Mouse (Mus musculus): ENCODE data around the gene Arhgap24.
"Not testable (repeated sequence)": the region's sequence is repeated elsewhere in the genome, so short reads cannot be mapped to it uniquely, and the experiment has no call there.

Arhgap24 gene

DNA sequence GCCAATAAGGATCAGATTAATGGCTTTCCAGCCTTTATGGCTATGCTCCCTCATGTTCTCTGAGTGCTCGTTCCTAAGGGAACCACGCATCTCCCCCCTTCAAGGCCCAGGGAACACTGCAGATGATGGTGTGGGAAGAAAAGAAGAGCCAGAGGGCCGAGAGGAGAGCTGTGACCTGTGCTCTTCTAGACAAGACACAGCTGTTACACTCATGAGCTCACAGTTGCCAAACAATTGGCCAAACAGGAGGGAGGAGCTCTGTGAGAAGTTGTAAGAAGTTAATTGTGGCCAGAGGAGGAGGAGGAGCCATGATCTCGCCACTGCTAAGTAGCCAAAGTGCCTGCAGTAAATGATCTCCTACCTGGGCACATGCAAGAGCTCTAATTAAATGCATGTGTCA, 322.5 kb downstream of the Arhgap24 start:
- DNase-seq (ENCODE audit: low spot score), result no peak

DNA sequence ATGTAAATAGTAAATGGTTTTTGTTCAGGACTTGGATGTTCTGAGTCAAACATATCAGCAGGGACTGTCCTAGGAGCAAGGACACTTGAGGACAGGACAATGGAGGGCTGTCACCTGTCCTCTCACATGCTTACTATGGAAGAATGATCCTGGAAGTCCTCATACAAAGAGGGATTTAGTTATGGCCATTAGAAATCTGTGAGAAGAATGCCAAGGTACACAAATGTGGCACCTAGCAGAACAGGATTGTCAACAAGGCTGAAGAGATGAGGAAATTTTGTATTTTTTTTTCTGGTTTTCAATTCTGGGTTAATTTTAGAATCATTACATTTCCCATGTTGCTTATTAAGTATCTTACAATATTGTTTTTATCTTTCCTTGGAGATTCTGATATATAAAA, 326.3 kb downstream of the Arhgap24 start:
- no peak for DNase-seq (ENCODE audit: low spot score)

DNA sequence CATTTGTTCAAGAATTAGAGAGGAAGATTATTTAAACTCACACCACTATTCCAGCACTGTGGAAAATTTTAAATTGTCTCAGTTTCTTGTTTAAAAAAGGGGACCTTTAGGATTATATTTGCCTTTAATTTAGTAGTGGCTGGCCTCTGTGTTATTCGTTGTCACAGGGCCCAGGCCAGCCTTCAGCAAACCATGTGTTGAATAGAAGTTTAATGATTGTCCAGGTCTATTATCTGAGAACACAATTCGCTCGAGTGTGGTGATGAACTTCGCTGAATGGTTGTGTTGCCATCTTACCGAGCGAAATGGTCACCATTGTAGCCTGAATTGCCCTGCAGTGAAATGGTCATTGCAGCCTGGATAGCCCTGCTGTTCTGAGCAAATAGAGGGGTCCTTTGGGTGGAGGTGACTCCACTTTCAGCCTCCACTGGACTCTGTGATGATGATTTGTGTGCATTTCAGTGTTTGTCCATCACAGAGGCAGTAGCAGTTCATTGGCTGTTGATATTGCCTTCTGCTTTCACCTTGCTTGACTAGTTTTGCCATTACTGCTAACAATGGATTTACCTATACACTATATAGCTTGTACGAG, 329.3 kb downstream of the Arhgap24 start:
- DNase-seq (ENCODE audit: low spot score), result no peak

DNA sequence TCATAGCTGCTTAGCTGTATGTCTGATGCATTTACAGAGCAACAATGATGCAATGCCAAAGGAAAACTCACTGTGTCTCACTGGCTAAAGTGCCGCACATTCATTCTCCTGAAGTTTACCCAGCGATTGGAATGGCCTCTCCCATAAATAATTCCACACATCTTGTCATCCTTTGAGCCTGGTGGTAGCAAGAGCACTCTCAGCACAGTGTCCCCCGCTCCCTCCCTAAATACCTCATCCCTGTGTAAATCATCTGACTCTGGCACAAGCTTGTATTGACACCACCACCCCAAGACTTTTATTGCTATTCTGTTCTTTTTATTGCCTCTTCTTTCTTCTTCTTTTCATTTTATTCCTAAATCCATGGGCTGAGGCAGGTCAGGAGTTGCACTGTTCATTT, 332.1 kb downstream of the Arhgap24 start:
- no peak for DNase-seq (ENCODE audit: low spot score)

DNA sequence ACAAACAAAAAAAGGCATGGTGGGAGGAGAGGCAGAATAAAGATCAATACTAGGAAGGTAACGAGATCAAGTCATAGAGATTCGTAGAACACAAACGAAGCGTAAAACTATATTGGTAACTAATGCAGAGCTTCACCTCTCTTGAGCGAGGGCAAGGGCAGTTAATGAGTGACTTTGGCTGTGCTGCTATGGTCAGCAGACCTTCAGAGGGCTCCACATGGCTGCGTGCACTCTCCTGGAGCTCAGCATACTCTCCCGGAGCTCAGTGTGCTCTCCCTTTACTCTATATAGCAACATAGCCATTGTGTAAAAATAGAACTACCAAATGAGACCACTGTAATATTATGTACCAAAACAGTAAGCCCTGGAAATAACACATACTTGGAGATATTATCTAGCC, 336.4 kb downstream of the Arhgap24 start:
- DNase-seq (ENCODE audit: low spot score), result no peak

DNA sequence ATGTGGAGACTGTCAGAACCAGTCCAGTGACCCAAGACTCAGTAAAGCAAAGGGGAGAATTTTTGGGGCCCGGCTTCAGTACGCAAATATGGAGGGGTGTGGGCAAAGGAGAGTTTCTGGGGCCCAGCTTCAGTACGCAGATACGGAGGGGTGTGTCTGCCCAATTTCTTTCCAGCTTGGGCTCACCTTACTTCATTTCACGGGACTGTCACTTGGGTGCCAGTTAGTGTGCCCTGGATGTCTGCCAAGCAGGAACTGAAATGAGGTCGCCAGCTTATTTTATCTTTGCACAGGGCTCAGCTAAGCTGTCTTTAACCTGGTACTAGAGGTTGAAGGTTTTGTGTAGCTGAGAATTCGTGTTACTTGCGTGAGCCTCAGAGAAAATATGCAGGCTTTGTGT, 344.3 kb downstream of the Arhgap24 start:
- no peak for DNase-seq (ENCODE audit: low spot score)

DNA sequence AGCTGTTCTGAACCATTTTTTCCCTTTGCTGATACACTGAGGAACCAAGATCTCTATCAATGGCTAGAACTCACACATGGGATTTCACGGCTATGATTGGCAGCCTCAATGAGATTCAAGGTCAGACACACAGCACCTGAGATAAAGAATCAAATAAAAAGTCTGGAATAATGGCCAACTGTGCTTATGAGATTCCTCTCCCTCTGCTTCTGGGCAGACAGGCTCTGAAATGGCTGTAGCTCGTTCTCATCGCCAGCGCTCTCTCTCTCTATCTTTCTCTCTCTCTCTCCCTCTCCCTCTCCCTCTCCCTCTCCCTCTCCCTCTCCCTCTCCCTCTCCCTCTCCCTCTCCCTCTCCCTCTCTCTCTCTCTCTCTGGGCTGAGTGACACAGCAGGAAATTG, 357.9 kb downstream of the Arhgap24 start:
- DNase-seq (ENCODE audit: low spot score), result no peak

DNA sequence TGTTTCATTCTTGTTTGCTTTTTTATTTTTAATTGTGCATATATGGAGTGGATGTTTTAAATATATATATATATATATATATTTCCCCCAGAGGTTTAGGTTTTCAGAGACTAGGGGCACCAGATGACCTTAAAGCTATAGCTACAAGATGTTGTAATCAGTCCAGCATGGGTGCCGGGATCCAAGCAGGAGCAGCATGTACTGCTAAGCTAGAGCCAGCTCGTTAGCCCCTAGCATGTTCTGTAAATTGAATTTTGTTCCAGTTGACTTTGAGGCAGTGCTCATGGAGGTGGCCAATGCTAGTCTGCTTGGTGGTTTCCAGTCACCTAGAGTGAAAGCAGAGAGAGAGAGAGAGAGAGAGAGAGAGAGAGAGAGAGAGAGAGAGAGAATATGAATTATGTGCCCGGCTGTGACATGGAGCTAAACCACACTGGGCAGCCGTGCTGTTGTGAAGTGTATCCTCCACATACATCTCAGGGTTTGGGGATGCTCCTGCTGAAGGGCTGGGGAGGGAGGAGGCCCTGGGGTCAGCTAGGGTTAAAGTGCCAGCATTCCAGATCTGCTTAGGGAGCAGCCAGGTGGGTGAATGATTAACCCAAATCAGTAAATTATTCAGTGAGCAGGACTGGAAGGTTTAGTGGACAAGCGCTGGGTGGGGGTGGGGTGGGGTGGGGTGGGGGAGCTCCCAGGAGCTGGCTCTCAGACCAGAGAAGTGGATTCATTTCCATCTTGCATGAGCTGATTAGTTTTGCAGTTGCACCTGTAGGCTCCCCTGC, 362.9 kb downstream of the Arhgap24 start:
- DNase-seq (ENCODE audit: low spot score), result no peak

DNA sequence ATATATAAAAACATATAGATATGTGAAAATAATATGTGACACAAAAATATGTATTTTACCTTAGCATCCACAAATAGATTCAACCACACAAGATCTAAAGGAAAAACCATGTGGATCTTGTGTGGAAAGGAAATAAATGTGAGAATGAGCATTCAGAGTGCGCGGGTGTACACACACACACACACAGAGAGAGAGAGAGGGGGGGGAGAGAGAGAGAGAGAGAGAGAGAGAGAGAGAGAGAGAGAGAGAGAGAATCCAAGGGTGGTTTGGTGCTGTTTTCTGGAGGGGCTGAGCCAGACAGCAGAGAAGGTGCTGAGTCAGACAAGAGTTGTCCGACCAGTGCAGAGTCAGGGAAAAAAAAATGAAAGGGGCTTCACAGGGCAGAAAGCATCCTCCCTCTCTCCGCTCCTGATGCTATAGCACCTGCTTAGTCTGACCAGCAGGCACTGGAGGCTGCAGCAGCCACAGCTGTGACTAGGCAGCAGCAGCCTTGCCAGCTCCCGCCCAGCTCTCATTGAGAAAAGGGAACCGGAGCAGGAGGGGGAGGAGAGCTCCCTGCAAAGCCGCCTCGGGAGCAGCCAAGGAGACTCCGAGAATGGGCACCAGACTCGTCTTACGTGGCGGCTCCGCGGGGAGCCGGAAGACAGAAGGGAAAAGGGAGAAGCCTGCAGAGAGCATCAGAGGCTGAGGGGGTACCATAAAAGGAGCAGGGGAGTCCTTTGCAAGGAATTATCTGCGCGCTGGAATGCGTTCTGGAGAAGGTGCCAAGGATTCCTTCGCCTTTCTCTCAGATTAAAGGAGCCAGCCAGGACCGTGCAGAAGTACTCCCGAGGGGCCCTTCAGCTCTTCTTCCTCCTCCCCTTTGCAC, 363.8 kb downstream of the Arhgap24 start:
- DNase-seq (ENCODE audit: low spot score), result peak; percentile 50

DNA sequence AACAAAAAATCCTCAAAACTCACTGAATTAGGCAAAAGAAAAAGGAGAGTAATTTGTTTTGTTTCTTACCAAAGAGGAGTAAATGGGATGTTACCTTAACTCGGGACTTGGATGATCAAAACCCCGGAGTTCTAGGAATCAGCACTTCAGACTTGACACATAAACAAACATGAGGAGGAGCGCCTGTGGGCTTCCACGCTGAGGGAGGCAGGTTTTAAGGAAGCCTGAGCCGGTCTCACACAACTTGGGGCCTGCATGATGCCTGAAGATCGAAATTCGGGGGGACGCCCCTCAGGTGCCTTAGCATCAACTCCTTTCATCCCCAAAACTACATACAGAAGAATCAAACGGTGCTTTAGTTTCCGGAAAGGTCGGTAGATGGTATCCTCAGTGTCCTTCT, 364.6 kb downstream of the Arhgap24 start:
- no peak for DNase-seq (ENCODE audit: low spot score)

DNA sequence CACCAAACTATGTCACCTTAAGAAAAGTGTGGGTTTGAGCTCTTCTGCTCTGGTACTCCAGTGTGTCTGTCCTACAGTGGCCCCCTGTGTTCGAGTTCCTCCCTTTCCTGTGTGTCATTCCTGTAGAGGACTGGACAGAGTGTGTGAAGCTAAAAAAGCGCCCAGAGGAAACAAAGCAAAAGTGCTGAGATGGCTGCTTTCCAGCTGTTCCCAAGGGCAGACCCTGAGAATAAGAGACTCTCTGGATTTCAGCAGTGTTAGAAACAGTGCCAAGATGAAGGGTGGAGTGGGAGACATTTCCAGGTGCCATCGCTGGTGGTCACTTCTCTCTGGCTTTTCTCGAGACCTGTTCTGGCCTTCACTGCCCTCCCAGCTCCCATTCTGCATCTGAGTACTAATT, 366.7 kb downstream of the Arhgap24 start:
- DNase-seq (ENCODE audit: low spot score), result no peak

DNA sequence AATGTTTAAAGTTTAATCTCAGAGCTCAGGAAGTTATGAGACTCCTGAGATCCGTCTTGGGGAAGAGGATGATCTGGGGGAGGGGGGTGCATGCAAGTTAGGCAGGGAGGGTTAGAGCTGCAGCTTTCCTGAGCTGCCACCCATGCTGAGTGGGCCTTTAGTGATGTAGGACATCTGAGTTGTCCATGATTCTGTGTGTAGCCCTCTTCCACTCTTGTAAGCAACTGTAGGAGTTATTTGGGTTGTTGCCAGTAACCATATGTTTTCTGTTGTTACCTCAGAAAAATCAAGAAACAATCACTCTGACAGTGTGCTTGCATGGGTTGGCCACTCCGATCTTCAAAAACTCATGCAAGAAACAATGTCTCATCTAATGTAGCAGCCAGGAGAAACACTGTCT, 370.6 kb downstream of the Arhgap24 start:
- DNase-seq (ENCODE audit: low spot score), result no peak

DNA sequence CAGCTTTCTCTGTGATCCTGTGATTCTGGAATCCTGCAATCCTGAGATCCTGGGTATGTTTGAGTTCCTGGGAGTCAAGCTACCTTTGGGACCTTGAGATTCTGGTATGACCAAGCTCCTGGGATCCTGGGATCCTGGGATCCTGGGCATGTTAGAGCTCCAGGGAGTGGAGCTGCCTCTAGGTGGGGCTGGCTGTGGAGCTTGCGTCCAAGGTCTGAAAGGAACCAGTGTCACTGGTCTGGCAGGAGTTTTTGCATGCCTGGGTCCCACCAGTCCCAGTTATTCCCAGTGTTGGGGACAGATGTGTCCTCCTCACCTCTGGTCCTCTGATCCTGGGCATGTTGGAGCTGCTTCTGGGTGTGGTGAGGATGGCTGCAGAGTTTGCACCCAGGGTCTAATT, 372.6 kb downstream of the Arhgap24 start:
- no peak for DNase-seq (ENCODE audit: low spot score)

DNA sequence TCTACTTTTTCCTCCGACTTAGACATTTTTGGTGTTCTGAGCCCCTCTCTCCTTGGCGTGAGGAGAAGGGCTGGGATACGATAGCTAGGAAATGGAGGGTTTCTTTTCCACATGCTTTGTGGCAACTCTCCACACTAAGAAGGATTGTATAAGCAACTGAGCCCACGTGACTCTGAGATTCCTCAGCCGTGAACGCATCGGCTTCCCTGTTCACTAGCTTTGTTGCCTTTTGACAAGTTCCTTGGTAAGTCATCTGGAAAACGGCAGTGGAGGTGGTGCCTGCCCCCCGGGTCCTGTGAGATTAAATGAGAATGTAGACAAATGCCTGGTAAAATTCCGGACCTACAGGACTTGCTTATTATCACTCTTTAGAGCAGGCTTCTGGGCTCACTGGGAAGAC, 374.6 kb downstream of the Arhgap24 start:
- no peak for DNase-seq (ENCODE audit: low spot score)

DNA sequence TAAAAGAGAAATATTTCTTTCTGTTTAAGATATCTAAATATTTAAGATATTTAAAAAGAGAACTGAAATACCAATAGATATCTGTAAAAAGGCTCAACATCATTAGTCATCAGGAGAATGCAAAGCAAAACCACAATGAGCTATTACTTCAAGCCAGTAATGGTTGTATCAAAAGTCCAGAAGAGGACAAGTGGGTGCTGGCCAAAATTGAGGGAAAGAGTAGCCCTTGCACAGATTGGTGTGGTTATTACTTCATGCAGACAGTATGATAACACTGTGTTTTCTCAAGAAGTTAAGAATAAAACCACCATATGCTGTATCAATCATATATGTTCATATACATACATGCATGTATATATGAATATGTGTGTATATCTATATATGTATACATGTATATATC, 376.9 kb downstream of the Arhgap24 start:
- DNase-seq (ENCODE audit: low spot score), result no peak

DNA sequence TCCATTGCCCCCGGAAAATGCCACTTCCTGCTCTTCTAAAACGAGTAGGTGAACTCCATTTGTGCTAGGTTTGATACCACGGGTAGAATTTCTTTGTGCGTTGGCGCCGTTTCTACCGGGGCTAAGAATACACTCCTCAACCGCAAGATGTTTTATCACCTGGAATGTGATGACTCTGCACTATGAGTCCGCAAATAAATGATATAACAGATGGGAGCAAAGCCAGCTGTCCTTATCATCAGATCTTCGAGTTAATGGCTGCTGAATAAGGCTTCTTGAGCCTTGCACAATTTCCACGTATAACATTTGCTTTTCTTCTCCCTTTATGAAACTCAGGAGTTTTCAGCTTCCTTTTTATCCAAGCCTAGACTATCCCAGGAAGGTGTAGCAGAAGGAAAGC, 378.6 kb downstream of the Arhgap24 start:
- no peak for DNase-seq (ENCODE audit: low spot score)

DNA sequence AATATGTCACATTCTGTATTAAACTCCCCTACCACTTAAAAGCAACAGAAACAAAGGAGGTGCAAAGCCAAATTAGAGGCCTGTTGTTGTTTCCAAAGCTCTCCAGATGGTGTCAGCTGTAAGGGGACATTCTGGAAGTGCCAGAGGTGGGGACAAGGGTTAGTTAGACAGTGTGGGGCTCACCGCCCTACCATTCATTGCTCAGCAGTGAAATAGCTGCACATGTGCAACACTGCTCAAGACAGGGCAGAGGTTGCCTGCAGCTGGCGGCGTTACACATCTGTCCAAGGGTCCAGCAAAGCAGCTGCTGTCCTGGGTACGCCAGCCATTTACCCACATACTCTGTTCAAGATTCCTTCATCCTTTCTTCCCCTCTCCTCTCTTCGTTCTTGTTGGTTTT, 387.0 kb downstream of the Arhgap24 start:
- DNase-seq (ENCODE audit: low spot score), result no peak

DNA sequence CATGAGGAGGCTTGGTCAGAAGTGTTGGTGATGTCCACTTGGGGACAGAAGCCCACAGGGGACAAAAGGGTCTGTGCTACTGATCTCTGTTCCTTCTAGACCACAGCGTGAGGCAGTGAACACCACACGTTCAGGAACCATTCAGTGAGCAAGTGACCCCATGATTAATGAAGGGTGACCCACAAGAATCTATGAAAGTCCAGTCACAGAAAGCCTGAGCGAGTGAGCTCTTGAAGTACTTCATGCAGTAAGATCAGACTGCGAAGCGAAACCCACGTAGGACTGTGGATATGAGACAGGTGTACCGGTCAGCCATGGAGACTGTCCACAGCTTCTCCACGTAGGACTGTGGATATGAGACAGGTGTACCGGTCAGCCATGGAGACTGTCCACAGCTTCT, 391.8 kb downstream of the Arhgap24 start:
- not testable (repeated sequence) for DNase-seq (ENCODE audit: low spot score)

DNA sequence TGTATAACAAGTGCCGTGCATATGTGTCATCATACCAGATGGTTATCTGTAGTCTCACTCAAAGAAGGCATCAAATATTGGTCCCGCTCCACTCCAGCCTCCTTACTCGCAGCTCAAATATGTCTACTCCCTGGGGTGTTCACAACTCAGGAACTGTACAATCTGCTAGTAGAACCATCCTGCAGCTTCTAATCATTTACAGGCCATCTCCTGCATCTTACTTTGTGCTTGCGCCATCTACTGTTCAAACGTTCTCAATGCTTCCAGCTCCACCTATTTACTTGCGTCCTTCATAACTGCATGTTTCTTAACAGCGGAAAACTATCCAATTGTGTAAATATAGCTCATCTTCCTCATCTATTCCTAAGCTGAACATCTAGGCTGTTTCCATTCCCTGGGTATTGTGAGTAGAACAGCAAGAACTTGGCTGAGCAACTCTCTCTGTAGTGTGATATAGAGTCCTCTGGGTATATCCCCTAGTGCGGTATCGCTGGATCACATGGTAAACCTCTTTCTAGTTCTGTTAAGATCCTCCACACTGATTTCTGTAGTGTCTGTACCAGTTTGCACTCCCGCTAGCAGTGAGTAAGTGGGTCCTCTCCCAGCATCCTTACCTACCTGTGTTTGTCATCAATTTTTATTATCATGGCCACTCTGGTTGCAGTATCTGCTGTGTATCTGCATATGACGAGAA, 393.6 kb downstream of the Arhgap24 start:
- DNase-seq (ENCODE audit: low spot score), result peak; percentile 73

DNA sequence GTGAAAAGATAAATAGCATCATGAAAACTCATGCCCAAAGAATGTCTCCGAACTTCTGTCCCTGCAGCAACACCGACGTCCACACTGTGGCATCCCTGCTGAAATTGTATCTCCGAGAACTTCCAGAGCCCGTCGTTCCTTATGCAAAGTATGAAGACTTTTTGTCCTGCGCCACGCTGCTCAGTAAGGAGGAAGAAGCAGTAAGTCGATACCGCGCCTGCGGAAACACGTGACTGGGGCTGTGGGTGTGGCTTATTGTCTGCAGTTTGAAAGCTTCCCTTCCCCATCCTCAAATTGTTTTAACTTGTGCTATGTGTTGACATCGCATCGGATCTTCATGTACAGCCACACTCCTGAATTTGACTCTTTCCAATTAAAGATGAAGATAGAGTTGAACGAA, 394.4 kb downstream of the Arhgap24 start:
- peak; percentile 61 for DNase-seq (ENCODE audit: low spot score)

DNA sequence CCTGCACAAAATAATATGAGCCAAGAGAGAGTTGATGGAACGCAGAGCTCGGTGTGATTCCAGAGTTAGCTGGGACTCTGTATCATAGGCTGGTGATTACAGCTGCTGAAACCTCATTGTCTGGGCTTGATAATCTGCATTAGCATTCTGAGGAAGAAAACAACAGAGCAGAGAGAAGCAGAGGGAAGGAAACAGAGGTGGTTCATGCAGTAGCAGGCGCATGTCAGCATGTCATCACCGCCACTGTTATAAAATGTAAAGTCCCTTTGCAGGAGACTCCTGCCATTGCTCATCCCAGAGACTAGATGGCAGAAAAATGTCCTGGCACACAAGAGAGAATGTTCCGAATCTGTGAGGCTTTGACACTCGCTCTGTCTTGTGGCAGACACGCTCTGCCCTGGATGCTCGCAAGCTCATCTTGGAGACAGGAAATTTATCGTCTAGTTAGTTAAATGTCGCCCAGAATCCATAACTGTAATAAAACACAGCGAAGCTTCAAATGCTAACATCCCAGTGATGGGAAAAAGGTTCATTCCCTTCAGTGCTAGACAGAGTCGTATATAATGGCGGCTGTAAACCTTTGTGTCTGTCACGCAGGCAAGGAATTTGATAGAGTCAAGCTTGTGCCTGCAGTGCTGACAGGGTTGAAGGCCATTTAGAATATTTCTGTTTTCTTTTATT, 407.4 kb downstream of the Arhgap24 start:
- no peak for DNase-seq (ENCODE audit: low spot score)

DNA sequence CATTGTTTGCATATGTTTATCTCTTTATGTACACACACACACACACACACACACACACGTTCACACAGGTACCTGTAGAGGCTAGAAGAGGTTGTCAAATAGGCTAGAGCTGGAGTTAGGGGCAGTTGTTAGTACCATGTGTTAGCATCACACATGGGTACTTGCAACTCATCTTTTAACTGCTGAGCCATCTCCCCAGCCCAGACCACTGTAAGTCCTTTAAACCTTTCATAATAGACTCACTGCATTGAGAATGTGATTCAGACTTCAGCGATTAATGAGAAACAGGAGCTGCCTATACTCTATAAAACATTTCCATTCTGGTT, 407.9 kb downstream of the Arhgap24 start:
- DNase-seq (ENCODE audit: low spot score), result no peak

All from MN1 (cell line).